ENCODE assay signal across 8 mouse cellular contexts in the genomic region with DNA sequence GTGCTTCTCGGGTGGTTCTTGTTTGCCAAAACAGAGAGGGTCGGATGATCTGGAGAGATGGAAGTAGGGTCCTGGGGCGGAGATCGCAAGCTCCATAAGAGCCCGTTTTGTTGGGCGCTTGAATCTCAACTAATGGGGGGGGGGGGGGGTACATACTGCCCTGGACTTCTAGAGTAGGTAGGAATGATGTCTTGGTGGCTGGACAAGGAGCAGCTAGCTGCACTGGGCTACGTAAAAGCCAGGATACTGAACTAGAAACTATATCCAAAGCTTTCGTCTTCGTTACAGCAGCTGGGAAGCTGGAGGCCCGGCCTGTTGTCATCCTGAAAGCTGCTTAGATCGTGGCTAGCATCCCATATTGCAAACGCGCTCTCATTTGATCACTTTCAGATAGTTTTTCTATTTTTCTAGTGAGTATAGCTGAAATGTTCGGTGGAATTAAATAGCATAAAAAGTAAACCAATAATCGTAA. TPM values are rescaled to one million over a fixed set of nuclear protein-coding genes. Genes with fewer than 3 reads are reported as not detected.
DNase-seq lines count a peak whose midpoint lies in the region; ATAC-seq and TF ChIP-seq lines count a peak whose summit lies in the region.

No protein-coding gene starts in this region.

- peak overlapping the region; percentile 73 for H3K9ac ChIP-seq in intestine, embryonic 16.5 days (ENCODE audit: low read depth, low read length)

- no peak for TF ChIP-seq POLR2A in cerebellum, adult 2 months (IDR thresholded peaks at IDR 0.05; ENCODE audit: borderline replicate concordance, insufficient read depth, low read length)

- 0 out of 2 replicates have a peak overlapping the region, but pooled peaks have one; percentile 31 for H3K27ac ChIP-seq in cerebellum, adult 2 months (ENCODE audit: insufficient read depth, low read length)
- H3K27ac ChIP-seq in intestine, embryonic 16.5 days (ENCODE audit: low read length): peak overlapping the region; percentile 59

- peak overlapping the region; percentile 83 for H3K4me3 ChIP-seq in cerebellum, adult 2 months (replicated peaks; ENCODE audit: insufficient read depth, low read depth, low read length)
- H3K4me3 ChIP-seq in intestine, embryonic 16.5 days (ENCODE audit: low read length): peak overlapping the region; percentile 55

- peak; percentile 57 for ATAC-seq in intestine, embryonic 16.5 days
- ATAC-seq in monocyte, adult 5-6 weeks (replicated peaks; ENCODE audit: insufficient number of reproducible peaks, low FRiP score, low TSS enrichment, poor library complexity, severe bottlenecking): peak; percentile 23; the same call in 1 of the 2 replicates

- no peak for DNase-seq in cerebellum, adult 2 months
- DNase-seq in cerebellum, adult 9-10 months: no peak
- peak; percentile 32 to 33 for DNase-seq in right cerebral cortex, postnatal 10 days (ENCODE audit: low spot score in 2 of 2)
- no peak for DNase-seq in right cerebral cortex, postnatal 36 days (ENCODE audit: low spot score in 2 of 2)
- DNase-seq in adrenal gland, postnatal 25 days: no peak
- no peak for DNase-seq in cerebellum, postnatal 14 days

- H3K9me3 ChIP-seq in intestine, embryonic 16.5 days (ENCODE audit: control insufficient read depth, low read length): no peaks in the 10 kb centered on the region

- WGBS in cerebellum, adult 2 months: 1% methylated on average over 15 of the region's 15 CpGs
- 1% methylated on average over 15 of the region's 15 CpGs for WGBS in intestine, embryonic 16.5 days

- peak overlapping the region; percentile 42 for H3K4me2 ChIP-seq in intestine, embryonic 16.5 days (ENCODE audit: low read depth, low read length)

- no peaks in the 10 kb centered on the region for H3K27me3 ChIP-seq in cerebellum, adult 2 months (ENCODE audit: control insufficient read depth, insufficient read depth, low read length)
- H3K27me3 ChIP-seq in intestine, embryonic 16.5 days (replicated peaks; ENCODE audit: control insufficient read depth, insufficient read depth, low read length): no peaks in the 10 kb centered on the region

- no peaks in the 10 kb centered on the region; the same call in 1 of the 2 replicates for H3K4me1 ChIP-seq in cerebellum, adult 2 months (ENCODE audit: control insufficient read depth, insufficient read depth, low read length)
- peaks cover 9% of the 10 kb centered on the region; the same call in 1 of the 2 replicates for H3K4me1 ChIP-seq in intestine, embryonic 16.5 days (ENCODE audit: control insufficient read depth, insufficient read depth, low read length)

- no peak for TF ChIP-seq CTCF in cerebellum, adult 2 months (IDR thresholded peaks at IDR 0.05; ENCODE audit: borderline replicate concordance, insufficient read depth, low read depth, low read length)

- 0 out of 2 replicates have a peak, but pooled peaks cover 2% of the 10 kb centered on the region for H3K36me3 ChIP-seq in intestine, embryonic 16.5 days (ENCODE audit: control insufficient read depth, insufficient read depth, low read length)

RNA-seq across cellular contexts. Expression of a gene that starts 0.4 kb away (rescaled TPM):
- polyA plus RNA-seq in cerebellum, adult 2 months (2012; rRNA removed): 36.9 and 41.1 TPM in 2 replicates
- polyA plus RNA-seq in intestine, embryonic 16.5 days (2015; fragmentation: Nextera tagmentation; extraction: Ambion mirVana): 38.5 and 39.4 TPM in 2 replicates
- total RNA-seq in monocyte, adult 5-6 weeks (2017): 30.2 to 39.4 TPM (median 31.4 TPM) in 3 replicates
- 52.4 and 57.8 TPM in 2 replicates for total RNA-seq in adrenal gland, postnatal 25 days (2021)

RNA-seq across cellular contexts. Expression of a gene that starts 0.4 kb away (rescaled TPM):
- polyA plus RNA-seq in cerebellum, adult 2 months (2012; rRNA removed): 411 and 417 TPM in 2 replicates
- 404 and 405 TPM in 2 replicates for polyA plus RNA-seq in intestine, embryonic 16.5 days (2015; fragmentation: Nextera tagmentation; extraction: Ambion mirVana)
- total RNA-seq in monocyte, adult 5-6 weeks (2017): 266 to 290 TPM (median 273 TPM) in 3 replicates
- 591 and 621 TPM in 2 replicates for total RNA-seq in adrenal gland, postnatal 25 days (2021)

RNA-seq across cellular contexts. Expression of a gene that starts 13.3 kb away (rescaled TPM):
- polyA plus RNA-seq in cerebellum, adult 2 months (2012; rRNA removed): 0.43 and 0.60 TPM in 2 replicates
- polyA plus RNA-seq in intestine, embryonic 16.5 days (2015; fragmentation: Nextera tagmentation; extraction: Ambion mirVana): not detected in 2 replicates
- total RNA-seq in monocyte, adult 5-6 weeks (2017): 0.19 TPM in 1 of 3 replicates, not detected in the others
- 0.24 and 0.43 TPM in 2 replicates for total RNA-seq in adrenal gland, postnatal 25 days (2021)

RNA-seq across cellular contexts. Expression of a gene that starts 33.1 kb away (rescaled TPM):
- 144 and 153 TPM in 2 replicates for polyA plus RNA-seq in cerebellum, adult 2 months (2012; rRNA removed)
- polyA plus RNA-seq in intestine, embryonic 16.5 days (2015; fragmentation: Nextera tagmentation; extraction: Ambion mirVana): 203 and 214 TPM in 2 replicates
- total RNA-seq in monocyte, adult 5-6 weeks (2017): 116 to 130 TPM (median 125 TPM) in 3 replicates
- 147 and 161 TPM in 2 replicates for total RNA-seq in adrenal gland, postnatal 25 days (2021)

RNA-seq across cellular contexts. Expression of a gene that starts 40.2 kb away (rescaled TPM):
- polyA plus RNA-seq in cerebellum, adult 2 months (2012; rRNA removed): 2.0 and 2.4 TPM in 2 replicates
- 3.6 and 3.8 TPM in 2 replicates for polyA plus RNA-seq in intestine, embryonic 16.5 days (2015; fragmentation: Nextera tagmentation; extraction: Ambion mirVana)
- 0.11 to 1.3 TPM (median 0.87 TPM) in 3 replicates for total RNA-seq in monocyte, adult 5-6 weeks (2017)
- 4.4 and 4.7 TPM in 2 replicates for total RNA-seq in adrenal gland, postnatal 25 days (2021)

Comparison
In these comparisons a context has a peak if more than half of its experiments do, and no peak if none do; other contexts are left out.
1. DNase-seq: peak in right cerebral cortex, postnatal 10 days (2 of 2); none in cerebellum, adult 2 months (0 of 2), cerebellum, adult 9-10 months (single experiment), right cerebral cortex, postnatal 36 days (0 of 2), adrenal gland, postnatal 25 days (single experiment) and cerebellum, postnatal 14 days (0 of 2).